ENCODE assay signal across 8 mouse cellular contexts in the genomic region with DNA sequence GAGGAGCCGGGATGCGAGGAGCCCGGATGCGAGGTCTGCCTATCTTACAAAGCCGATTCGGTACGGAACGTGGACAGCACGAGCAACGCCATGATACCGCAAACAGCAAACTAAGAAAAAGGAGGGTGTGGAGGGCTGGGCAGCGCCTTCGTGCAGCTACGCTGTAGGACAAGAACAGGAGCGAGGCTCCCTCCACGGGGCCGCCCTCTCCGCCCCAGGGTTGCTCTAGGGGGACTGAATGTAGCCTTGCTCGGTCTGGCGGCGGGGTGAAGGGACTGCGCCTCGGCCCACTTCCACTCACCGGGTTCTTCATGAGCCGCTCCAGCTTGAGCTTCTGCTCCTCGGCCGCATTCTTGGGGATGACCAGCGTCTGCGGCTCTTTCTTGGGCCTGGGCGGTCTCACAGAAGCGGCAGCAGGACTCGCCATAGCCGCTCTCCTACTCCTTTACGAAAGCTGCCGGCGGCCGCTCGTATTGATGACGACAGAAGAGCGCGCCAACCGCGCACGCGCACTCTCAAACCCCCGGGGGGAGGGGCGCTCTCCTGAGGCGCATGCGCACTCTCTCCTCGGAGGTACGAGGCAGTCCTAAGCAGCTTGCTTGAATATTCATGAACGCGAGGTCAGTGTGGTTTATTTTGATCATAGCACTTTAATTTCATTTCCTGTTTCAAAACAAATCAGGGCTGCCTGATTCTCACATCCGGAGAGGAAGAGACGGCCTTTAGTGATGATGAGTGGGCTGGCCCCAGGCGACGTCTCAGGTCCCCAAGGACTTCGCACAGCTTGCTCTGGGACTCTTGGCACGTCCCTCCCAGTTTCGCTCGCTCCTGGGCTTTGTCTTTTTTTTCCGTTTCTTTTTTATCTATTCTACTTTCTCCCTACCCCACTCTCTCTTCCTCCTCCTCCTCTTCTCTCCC. TPM values are rescaled to one million over a fixed set of nuclear protein-coding genes. Genes with fewer than 3 reads are reported as not detected.
DNase-seq lines count a peak whose midpoint lies in the region; ATAC-seq and TF ChIP-seq lines count a peak whose summit lies in the region.

A gene (minus strand): TSS at position 490 of the 918 bp plus-strand sequence.

- H3K4me2 ChIP-seq in heart, embryonic 12.5 days: peak within 1 kb of the TSS; percentile 93
- H3K4me2 ChIP-seq in kidney, postnatal 0 days (ENCODE audit: low read length): peak within 1 kb of the TSS; percentile 90
- H3K4me2 ChIP-seq in liver, embryonic 11.5 days: peak within 1 kb of the TSS; percentile 89
- peak within 1 kb of the TSS; percentile 90 for H3K4me2 ChIP-seq in stomach, embryonic 14.5 days (replicated peaks; ENCODE audit: low read depth, low read length)

- TF ChIP-seq CTCF in kidney, postnatal 0 days (IDR thresholded peaks at IDR 0.05; ENCODE audit: low read depth): no peak

- DNase-seq in CD4-positive helper T cell, adult 2 months (ENCODE audit: low read depth, low spot score): peak; percentile 99
- peak; percentile 93 for DNase-seq in brain, embryonic 18.5 days (ENCODE audit: low read depth, low spot score)
- peak; percentile 97 for DNase-seq in kidney, postnatal 0 days (ENCODE audit: low spot score)
- peak; percentile 97 for DNase-seq in liver, embryonic 11.5 days (ENCODE audit: low spot score)
- peak; percentile 100 for DNase-seq in naive thymus-derived CD4-positive, alpha-beta T cell, adult 2 months (ENCODE audit: low read depth)

- peaks cover 12% of the 10 kb centered on the region for H3K4me1 ChIP-seq in heart, embryonic 12.5 days (replicated peaks)
- peaks cover 6% of the 10 kb centered on the region for H3K4me1 ChIP-seq in kidney, postnatal 0 days (replicated peaks; ENCODE audit: insufficient read depth, low read length)
- H3K4me1 ChIP-seq in liver, embryonic 11.5 days (replicated peaks; ENCODE audit: control insufficient read depth, insufficient read depth, low read length): peaks cover 5% of the 10 kb centered on the region
- H3K4me1 ChIP-seq in stomach, embryonic 14.5 days (ENCODE audit: control insufficient read depth, insufficient read depth, low read length): peaks cover 8% of the 10 kb centered on the region; the same call in 1 of the 2 replicates

- H3K9ac ChIP-seq in heart, embryonic 12.5 days: peak within 1 kb of the TSS; percentile 94
- H3K9ac ChIP-seq in kidney, postnatal 0 days (ENCODE audit: low read depth, low read length): peak within 1 kb of the TSS; percentile 90
- H3K9ac ChIP-seq in liver, embryonic 11.5 days (ENCODE audit: low read depth, low read length): peak within 1 kb of the TSS; percentile 80
- peak within 1 kb of the TSS; percentile 90 for H3K9ac ChIP-seq in stomach, embryonic 14.5 days (replicated peaks; ENCODE audit: low read depth, low read length)

- H3K27ac ChIP-seq in heart, embryonic 12.5 days (ENCODE audit: poor library complexity, severe bottlenecking): peak within 1 kb of the TSS; percentile 69
- H3K27ac ChIP-seq in kidney, postnatal 0 days: peak within 1 kb of the TSS; percentile 90
- peak within 1 kb of the TSS; percentile 74 for H3K27ac ChIP-seq in liver, embryonic 11.5 days (ENCODE audit: low read depth, low read length)
- peak within 1 kb of the TSS; percentile 79 for H3K27ac ChIP-seq in stomach, embryonic 14.5 days (ENCODE audit: low read length)

- under 1% methylated on average over 62 of the region's 62 CpGs for WGBS in heart, embryonic 12.5 days
- under 1% methylated on average over 62 of the region's 62 CpGs for WGBS in kidney, postnatal 0 days
- under 1% methylated on average over 61 of the region's 62 CpGs for WGBS in liver, embryonic 11.5 days
- WGBS in stomach, embryonic 14.5 days: under 1% methylated on average over 62 of the region's 62 CpGs

- peak within 1 kb of the TSS; percentile 87 for H3K4me3 ChIP-seq in heart, embryonic 12.5 days
- H3K4me3 ChIP-seq in kidney, postnatal 0 days (replicated peaks; ENCODE audit: low read depth, low read length): peak within 1 kb of the TSS; percentile 97
- H3K4me3 ChIP-seq in liver, embryonic 11.5 days (ENCODE audit: low read depth, low read length): peak within 1 kb of the TSS; percentile 75
- peak within 1 kb of the TSS; percentile 96 for H3K4me3 ChIP-seq in stomach, embryonic 14.5 days (ENCODE audit: low read depth, low read length)

- ATAC-seq in erythroid progenitor cell, adult 5-6 weeks (replicated peaks; ENCODE audit: low FRiP score, poor library complexity, severe bottlenecking): peak; percentile 89
- ATAC-seq in heart, embryonic 12.5 days (ENCODE audit: insufficient number of reproducible peaks, low FRiP score): peak; percentile 91
- ATAC-seq in kidney, postnatal 0 days (replicated peaks; ENCODE audit: low FRiP score, low read depth): peak; percentile 87
- ATAC-seq in liver, embryonic 11.5 days (replicated peaks; ENCODE audit: low FRiP score): peak; percentile 90
- ATAC-seq in stomach, embryonic 14.5 days (ENCODE audit: insufficient number of reproducible peaks, insufficient read depth, low FRiP score, low read depth): peak; percentile 92

- peaks cover 37% of the 10 kb centered on the region for H3K36me3 ChIP-seq in heart, embryonic 12.5 days
- H3K36me3 ChIP-seq in kidney, postnatal 0 days (ENCODE audit: insufficient read depth, low read length): peaks cover 19% of the 10 kb centered on the region
- peaks cover 21% of the 10 kb centered on the region for H3K36me3 ChIP-seq in liver, embryonic 11.5 days (ENCODE audit: control insufficient read depth, insufficient read depth, low read length)
- peaks cover 33% of the 10 kb centered on the region for H3K36me3 ChIP-seq in stomach, embryonic 14.5 days (ENCODE audit: control insufficient read depth, insufficient read depth, low read length)

- no peaks in the 10 kb centered on the region for H3K9me3 ChIP-seq in heart, embryonic 12.5 days (replicated peaks)
- no peaks in the 10 kb centered on the region for H3K9me3 ChIP-seq in kidney, postnatal 0 days (replicated peaks; ENCODE audit: low read length)
- no peaks in the 10 kb centered on the region for H3K9me3 ChIP-seq in liver, embryonic 11.5 days (ENCODE audit: control insufficient read depth, low read length)
- no peaks in the 10 kb centered on the region for H3K9me3 ChIP-seq in stomach, embryonic 14.5 days (ENCODE audit: control insufficient read depth, low read depth, low read length)

- no peaks in the 10 kb centered on the region for H3K27me3 ChIP-seq in heart, embryonic 12.5 days (replicated peaks)
- no peaks in the 10 kb centered on the region for H3K27me3 ChIP-seq in kidney, postnatal 0 days (ENCODE audit: insufficient read depth, low read length)
- no peaks in the 10 kb centered on the region for H3K27me3 ChIP-seq in liver, embryonic 11.5 days (replicated peaks; ENCODE audit: control insufficient read depth, insufficient read depth, low read length)
- H3K27me3 ChIP-seq in stomach, embryonic 14.5 days (ENCODE audit: control insufficient read depth, insufficient read depth, low read length): no peaks in the 10 kb centered on the region

RNA-seq across cellular contexts. Expression of the gene that starts here (rescaled TPM):
- 1.8 and 2.5 TPM in 2 replicates for total RNA-seq in erythroid progenitor cell, adult 5-6 weeks (2015; ENCODE audit: low replicate concordance)
- 23.2 and 25.9 TPM in 2 replicates for total RNA-seq in erythroid progenitor cell, adult 5-6 weeks (2017; ENCODE audit: low replicate concordance)
- polyA plus RNA-seq in heart, embryonic 12.5 days (2016; fragmentation: Nextera tagmentation; extraction: Ambion mirVana): 41.8 and 48.1 TPM in 2 replicates
- 44.2 and 46.6 TPM in 2 replicates for polyA plus RNA-seq in kidney, postnatal 0 days (2015; fragmentation: Nextera tagmentation; extraction: Ambion mirVana)
- 59.9 and 65.5 TPM in 2 replicates for polyA plus RNA-seq in liver, embryonic 11.5 days (2014; fragmentation: Nextera tagmentation; extraction: Ambion mirVana)
- polyA plus RNA-seq in stomach, embryonic 14.5 days (2014; fragmentation: Nextera tagmentation; extraction: Ambion mirVana): 49.5 and 50.9 TPM in 2 replicates

Comparison
In these comparisons a context has a peak if more than half of its experiments do, and no peak if none do; other contexts are left out.
1. Peak in every context shown above with its lines: DNase-seq, ATAC-seq, H3K4me3 ChIP-seq and H3K27ac ChIP-seq.